Mouse (Mus musculus): ENCODE measurements around the gene Csk. TPM values are rescaled to one million over a fixed set of nuclear protein-coding genes. Genes with fewer than 3 reads are reported as not detected.

Gene Csk
- polyA plus RNA-seq, 1 experiment from 2014 or later: 29.9 TPM

DNA sequence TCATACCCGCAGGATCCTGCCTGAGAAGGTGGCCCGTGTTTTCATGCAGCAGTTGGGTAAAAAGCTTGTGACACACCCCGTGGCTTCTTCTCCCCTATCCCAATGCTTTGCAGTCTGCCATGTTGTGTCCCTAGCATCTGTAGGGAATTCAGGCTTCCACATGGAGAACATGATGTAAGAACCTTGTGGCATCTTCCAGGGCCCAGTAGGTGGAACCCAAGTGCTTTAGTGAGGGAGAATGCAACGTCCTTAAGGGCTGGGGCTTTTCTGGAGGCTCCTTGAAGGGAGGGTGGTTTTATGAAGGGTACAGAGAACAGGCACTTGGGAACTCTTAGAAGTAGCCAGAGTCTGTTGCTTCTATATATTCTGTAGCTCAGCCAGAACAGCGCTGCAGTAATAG, 62.7 kb downstream of the Csk start:
- Histone ChIP-seq H3K4me1 (ENCODE audit: control insufficient read depth, insufficient read depth, low read length) (peaks cover 11% of the 10 kb centered on the region; the same call in 1 of the 2 replicates), H3K36me3 (ENCODE audit: control insufficient read depth, insufficient read depth) (peaks cover 18% of the 10 kb centered on the region), H3K4me2 (ENCODE audit: low read depth, low read length) (no peak overlapping the region), H3K27ac (ENCODE audit: low read length) (no peak overlapping the region), H3K4me3 (ENCODE audit: low read length) (no peak overlapping the region), H3K9ac (ENCODE audit: low read length) (no peak overlapping the region), H3K27me3 (ENCODE audit: control insufficient read depth, insufficient read depth, low read length) (no peaks in the 10 kb centered on the region), H3K9me3 (replicated peaks; ENCODE audit: control insufficient read depth, low read length) (no peaks in the 10 kb centered on the region)
- ATAC-seq (replicated peaks; ENCODE audit: extremely low read depth, insufficient read depth, low FRiP score): no peak
- WGBS: 31% methylated on average over 5 of the region's 5 CpGs

DNA sequence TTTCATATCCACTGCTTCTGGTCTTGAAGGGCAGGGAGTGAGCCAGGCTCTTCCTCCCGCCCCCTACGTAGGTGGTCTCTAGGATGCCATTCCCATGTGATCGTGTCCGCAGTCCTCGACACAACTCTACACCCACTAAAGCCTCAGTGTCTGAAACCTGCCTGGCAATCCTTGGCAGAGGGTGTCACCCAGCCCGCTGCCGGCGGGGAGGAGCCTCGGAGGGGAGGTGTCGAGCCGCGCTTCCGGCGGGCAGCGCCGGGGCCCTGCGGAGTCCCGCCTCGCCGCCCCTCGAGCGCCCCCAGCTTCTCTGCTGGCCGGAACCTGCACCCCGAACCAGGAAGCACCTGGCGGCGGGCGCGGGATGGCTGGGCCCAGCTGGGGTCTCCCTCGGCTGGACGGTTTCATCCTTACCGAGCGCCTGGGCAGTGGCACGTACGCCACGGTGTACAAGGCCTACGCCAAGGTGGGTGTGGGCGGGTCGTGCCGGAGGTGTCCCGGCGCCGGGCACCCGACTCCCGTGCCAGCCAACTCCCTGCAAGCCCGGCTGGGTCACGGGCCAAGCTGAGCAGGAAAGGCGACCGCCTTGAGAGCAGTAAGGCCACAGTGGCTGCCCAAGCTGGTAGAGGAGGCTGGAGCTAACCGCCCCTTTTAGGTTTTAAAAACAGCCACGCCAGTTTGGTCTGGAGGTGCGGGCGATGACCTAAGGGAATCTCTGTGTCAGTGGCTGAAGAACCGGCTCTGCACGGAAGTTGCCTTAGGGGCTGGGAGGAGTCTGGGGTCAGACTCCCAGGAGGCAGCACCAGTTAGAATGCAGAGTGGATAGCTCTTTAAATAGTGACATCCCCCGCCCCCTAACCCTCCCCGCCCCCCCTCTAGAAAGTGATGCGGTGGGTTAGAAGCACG, 64.0 kb downstream of the Csk start, which contains the start of gene Ulk3:
Gene Ulk3, plus strand, starts transcription at position 229 of the 903 bp plus-strand sequence.
- Histone ChIP-seq H3K9me3 (replicated peaks; ENCODE audit: control insufficient read depth, low read length) (no peaks in the 10 kb centered on the region), H3K27ac (ENCODE audit: low read length) (peak within 1 kb of the TSS; percentile 84), H3K9ac (ENCODE audit: low read length) (peak within 1 kb of the TSS; percentile 87), H3K36me3 (ENCODE audit: control insufficient read depth, insufficient read depth) (peaks cover 18% of the 10 kb centered on the region), H3K4me2 (ENCODE audit: low read depth, low read length) (peak within 1 kb of the TSS; percentile 94), H3K4me3 (ENCODE audit: low read length) (peak within 1 kb of the TSS; percentile 76), H3K4me1 (ENCODE audit: control insufficient read depth, insufficient read depth, low read length) (peaks cover 11% of the 10 kb centered on the region; the same call in 1 of the 2 replicates), H3K27me3 (ENCODE audit: control insufficient read depth, insufficient read depth, low read length) (no peaks in the 10 kb centered on the region)
- WGBS: under 1% methylated on average over 58 of the region's 58 CpGs
- ATAC-seq (replicated peaks; ENCODE audit: extremely low read depth, insufficient read depth, low FRiP score): peak; percentile 85

DNA sequence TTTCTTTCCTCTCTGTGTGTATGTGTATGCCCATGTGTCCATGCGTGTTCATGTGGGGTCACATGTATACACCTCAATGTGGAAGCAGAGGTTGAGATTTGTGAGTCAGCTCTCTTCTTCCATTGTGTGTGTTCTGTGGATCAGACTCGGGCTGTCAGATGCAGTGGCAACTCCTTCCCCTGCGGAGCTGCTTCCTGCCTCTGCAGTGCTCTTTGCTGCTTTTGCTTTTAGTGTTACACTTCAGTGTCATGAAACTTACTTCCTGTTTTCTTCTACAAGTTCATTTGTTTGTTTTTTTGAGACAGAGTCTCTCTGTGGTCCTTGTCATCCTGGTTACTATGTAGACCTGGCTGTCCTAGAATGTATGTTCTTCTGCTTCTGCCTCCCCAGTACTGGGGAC, 68.4 kb downstream of the Csk start:
- no peak overlapping the region for H3K4me2 ChIP-seq (ENCODE audit: low read depth, low read length)
- no peak overlapping the region for H3K4me3 ChIP-seq (ENCODE audit: low read length)
- peaks cover 37% of the 10 kb centered on the region for H3K36me3 ChIP-seq (ENCODE audit: control insufficient read depth, insufficient read depth)
- H3K4me1 ChIP-seq (ENCODE audit: control insufficient read depth, insufficient read depth, low read length): peaks cover 8% of the 10 kb centered on the region; the same call in 1 of the 2 replicates
- no peak for ATAC-seq (replicated peaks; ENCODE audit: extremely low read depth, insufficient read depth, low FRiP score)
- WGBS: 73% methylated on average over 3 of the region's 3 CpGs
- no peaks in the 10 kb centered on the region for H3K9me3 ChIP-seq (replicated peaks; ENCODE audit: control insufficient read depth, low read length)
- H3K27me3 ChIP-seq (ENCODE audit: control insufficient read depth, insufficient read depth, low read length): no peaks in the 10 kb centered on the region
- no peak overlapping the region for H3K9ac ChIP-seq (ENCODE audit: low read length)
- no peak overlapping the region for H3K27ac ChIP-seq (ENCODE audit: low read length)

DNA sequence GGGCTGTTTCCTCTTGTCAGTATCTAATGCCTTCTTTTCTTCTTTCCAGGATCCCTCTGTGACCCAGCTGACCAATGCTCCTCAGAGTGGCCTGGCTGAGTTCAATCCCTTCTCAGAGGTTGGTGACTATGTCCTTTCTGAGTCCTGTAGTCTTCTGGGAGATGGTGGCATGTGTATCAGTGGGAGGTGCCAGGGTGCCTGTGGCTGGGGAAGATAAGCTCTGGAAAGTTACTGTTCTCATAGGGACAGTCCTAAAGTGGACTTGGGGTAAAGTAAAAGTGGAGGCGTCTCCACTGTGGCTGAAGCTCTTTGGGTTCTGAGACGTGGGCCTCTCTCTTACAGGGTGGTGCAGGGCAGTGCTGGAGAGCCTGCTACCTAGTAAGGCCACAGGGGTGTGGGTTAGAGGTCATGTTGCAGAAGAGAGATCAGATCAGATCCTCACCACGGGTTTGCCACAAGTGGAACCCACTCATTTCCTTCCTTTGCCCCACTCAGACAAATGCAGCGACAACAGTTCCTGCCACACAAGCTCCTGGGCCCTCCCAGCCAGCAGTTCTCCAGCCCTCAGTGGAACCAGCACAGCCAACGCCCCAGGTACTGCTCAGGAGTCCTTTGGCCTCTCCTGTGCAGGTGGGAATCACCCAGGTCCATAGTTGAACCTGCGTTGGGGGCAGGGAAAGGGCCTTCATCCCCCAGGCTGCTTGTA, 76.1 kb downstream of the Csk start:
- WGBS: 68% methylated on average over 6 of the region's 6 CpGs

More for the DNA sequence above, 76.1 kb downstream of the Csk start:
- H3K9ac ChIP-seq (ENCODE audit: low read length): no peak overlapping the region
- H3K4me3 ChIP-seq (ENCODE audit: low read length): no peak overlapping the region
- no peak overlapping the region for H3K4me2 ChIP-seq (ENCODE audit: low read depth, low read length)
- H3K36me3 ChIP-seq (ENCODE audit: control insufficient read depth, insufficient read depth): peaks cover 31% of the 10 kb centered on the region
- no peaks in the 10 kb centered on the region for H3K9me3 ChIP-seq (replicated peaks; ENCODE audit: control insufficient read depth, low read length)
- no peak overlapping the region for H3K27ac ChIP-seq (ENCODE audit: low read length)
- H3K4me1 ChIP-seq (ENCODE audit: control insufficient read depth, insufficient read depth, low read length): no peaks in the 10 kb centered on the region
- no peak for ATAC-seq (replicated peaks; ENCODE audit: extremely low read depth, insufficient read depth, low FRiP score)
- H3K27me3 ChIP-seq (ENCODE audit: control insufficient read depth, insufficient read depth, low read length): no peaks in the 10 kb centered on the region

Other genes starting within 250 kb of the Csk start
- gene Ppcdc, start 213.5 kb downstream of the Csk start, polyA plus RNA-seq (2015; fragmentation: Nextera tagmentation; extraction: Ambion mirVana): 20.2 and 21.0 TPM in 2 replicates
- gene Scamp5, start 185.6 kb downstream of the Csk start, polyA plus RNA-seq (2015; fragmentation: Nextera tagmentation; extraction: Ambion mirVana): 7.9 TPM in 2 replicates
- gene Rpp25, start 149.6 kb downstream of the Csk start, polyA plus RNA-seq (2015; fragmentation: Nextera tagmentation; extraction: Ambion mirVana): 11.5 and 15.9 TPM in 2 replicates
- gene Cox5a, start 132.4 kb downstream of the Csk start, polyA plus RNA-seq (2015; fragmentation: Nextera tagmentation; extraction: Ambion mirVana): 1,790 and 1,803 TPM in 2 replicates
- gene Fam219b, start 116.1 kb downstream of the Csk start, polyA plus RNA-seq (2015; fragmentation: Nextera tagmentation; extraction: Ambion mirVana): 12.7 and 13.4 TPM in 2 replicates
- gene Mpi, start 100.9 kb downstream of the Csk start, polyA plus RNA-seq (2015; fragmentation: Nextera tagmentation; extraction: Ambion mirVana): 89.8 and 95.6 TPM in 2 replicates
- gene Scamp2, start 92.7 kb downstream of the Csk start, polyA plus RNA-seq (2015; fragmentation: Nextera tagmentation; extraction: Ambion mirVana): 52.3 and 53.4 TPM in 2 replicates
- 17.9 and 20.1 TPM in 2 replicates for gene Ulk3, start 64.2 kb downstream of the Csk start, polyA plus RNA-seq (2015; fragmentation: Nextera tagmentation; extraction: Ambion mirVana)
- not detected in 2 replicates for gene Cplx3, start 47.4 kb downstream of the Csk start, polyA plus RNA-seq (2015; fragmentation: Nextera tagmentation; extraction: Ambion mirVana)
- gene Lman1l, start 32.9 kb downstream of the Csk start, polyA plus RNA-seq (2015; fragmentation: Nextera tagmentation; extraction: Ambion mirVana): 0.11 TPM in 1 of 2 replicates, not detected in the other
- gene Cyp1a2, start 30.1 kb upstream of the Csk start, polyA plus RNA-seq (2015; fragmentation: Nextera tagmentation; extraction: Ambion mirVana): 0.07 TPM in 1 of 2 replicates, not detected in the other
- gene Cyp1a1, start 34.3 kb upstream of the Csk start, polyA plus RNA-seq (2015; fragmentation: Nextera tagmentation; extraction: Ambion mirVana): not detected in 2 replicates
- gene Edc3, start 54.9 kb upstream of the Csk start, polyA plus RNA-seq (2015; fragmentation: Nextera tagmentation; extraction: Ambion mirVana): 18.2 and 19.5 TPM in 2 replicates
- gene Clk3, start 112.2 kb upstream of the Csk start, polyA plus RNA-seq (2015; fragmentation: Nextera tagmentation; extraction: Ambion mirVana): 57.9 and 67.5 TPM in 2 replicates
- 7.5 and 8.8 TPM in 2 replicates for gene Arid3b, start 183.2 kb upstream of the Csk start, polyA plus RNA-seq (2015; fragmentation: Nextera tagmentation; extraction: Ambion mirVana)